Mouse (Mus musculus): ENCODE measurements around the gene Pde12. TPM values are rescaled to one million over a fixed set of nuclear protein-coding genes. Genes with fewer than 3 reads are reported as not detected.

Pde12 gene
- polyA plus RNA-seq, 1 experiment from 2014 or later: 13.7 TPM

- no peak for ATAC-seq (ENCODE audit: low read depth)
- peaks cover 35% of the 10 kb centered on the region; the same call in 1 of the 2 replicates for H3K36me3 ChIP-seq (ENCODE audit: control insufficient read depth, insufficient read depth, low read length)
Observed at GRCm38 (mm10) chr14:26651901-26652300, 17.8 kb downstream of the Pde12 start.

GRCm38 (mm10) chr14:26647811-26648210 is 21.9 kb downstream of the Pde12 start:
- H3K36me3 ChIP-seq (ENCODE audit: control insufficient read depth, insufficient read depth, low read length): peaks cover 12% of the 10 kb centered on the region; the same call in 1 of the 2 replicates
- ATAC-seq (ENCODE audit: low read depth): no peak
- no peak overlapping the region for H3K9ac ChIP-seq (replicated peaks; ENCODE audit: low read depth, low read length)
- no peak overlapping the region for H3K4me2 ChIP-seq (ENCODE audit: low read depth, low read length)
- H3K27ac ChIP-seq (ENCODE audit: low read depth, low read length): no peak overlapping the region
- no peaks in the 10 kb centered on the region for H3K27me3 ChIP-seq (ENCODE audit: control insufficient read depth, insufficient read depth, low read length)
- 75% methylated on average over 2 of the region's 2 CpGs for WGBS
- H3K9me3 ChIP-seq (ENCODE audit: control insufficient read depth, low read length): no peaks in the 10 kb centered on the region
- no peak overlapping the region for H3K4me3 ChIP-seq (ENCODE audit: low read depth, low read length)
- peaks cover 10% of the 10 kb centered on the region; the same call in 1 of the 2 replicates for H3K4me1 ChIP-seq (ENCODE audit: control insufficient read depth, insufficient read depth, low read length)

More at GRCm38 (mm10) chr14:26651901-26652300, 17.8 kb downstream of the Pde12 start:
- H3K9ac ChIP-seq (replicated peaks; ENCODE audit: low read depth, low read length): no peak overlapping the region
- H3K4me3 ChIP-seq (ENCODE audit: low read depth, low read length): no peak overlapping the region
- no peaks in the 10 kb centered on the region for H3K4me1 ChIP-seq (ENCODE audit: control insufficient read depth, insufficient read depth, low read length)
- no peaks in the 10 kb centered on the region for H3K27me3 ChIP-seq (ENCODE audit: control insufficient read depth, insufficient read depth, low read length)
- no peak overlapping the region for H3K27ac ChIP-seq (ENCODE audit: low read depth, low read length)
- H3K4me2 ChIP-seq (ENCODE audit: low read depth, low read length): no peak overlapping the region
- H3K9me3 ChIP-seq (ENCODE audit: control insufficient read depth, low read length): no peaks in the 10 kb centered on the region

DNA sequence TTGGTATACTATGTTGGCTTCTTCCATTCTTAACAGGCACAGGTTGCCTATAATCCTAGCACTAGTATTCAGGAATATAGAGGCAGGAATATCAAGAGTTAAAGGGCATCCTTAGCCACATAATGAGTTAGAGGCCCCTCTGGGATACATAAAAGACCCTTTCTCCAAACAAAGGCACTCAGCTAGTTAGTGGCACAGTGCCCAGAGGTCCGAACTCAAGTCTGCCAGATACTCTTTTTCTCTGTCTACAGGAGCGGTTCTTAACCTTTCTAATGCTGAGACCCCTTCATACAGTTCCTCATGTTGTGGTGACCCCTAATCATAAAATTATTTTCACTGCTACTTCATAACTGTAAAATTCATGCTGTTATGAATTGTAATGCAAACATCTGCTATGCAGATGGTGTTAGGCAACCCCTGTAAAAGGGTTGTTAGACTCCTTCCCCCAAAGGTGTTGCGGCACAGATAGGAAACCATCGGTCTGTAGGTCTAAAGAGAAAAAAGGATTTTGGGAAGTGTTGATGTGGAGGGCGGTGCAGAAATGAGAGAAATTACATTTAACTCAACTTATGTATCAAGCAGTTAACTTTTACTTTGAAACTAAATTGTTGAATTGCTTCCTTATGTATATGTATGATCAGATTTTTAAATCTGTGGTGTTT is 23.6 kb downstream of the Pde12 start:
- ATAC-seq (ENCODE audit: low read depth): peak; percentile 70; the same call in 1 of the 2 replicates
- H3K9ac ChIP-seq (replicated peaks; ENCODE audit: low read depth, low read length): no peak overlapping the region
- H3K4me2 ChIP-seq (ENCODE audit: low read depth, low read length): 0 out of 2 replicates have a peak overlapping the region, but pooled peaks have one; percentile 22
- peaks cover 18% of the 10 kb centered on the region for H3K4me1 ChIP-seq (ENCODE audit: control insufficient read depth, insufficient read depth, low read length)
- H3K4me3 ChIP-seq (ENCODE audit: low read depth, low read length): no peak overlapping the region
- no peaks in the 10 kb centered on the region for H3K27me3 ChIP-seq (ENCODE audit: control insufficient read depth, insufficient read depth, low read length)
- no peaks in the 10 kb centered on the region for H3K9me3 ChIP-seq (ENCODE audit: control insufficient read depth, low read length)
- H3K36me3 ChIP-seq (ENCODE audit: control insufficient read depth, insufficient read depth, low read length): peaks cover 11% of the 10 kb centered on the region; the same call in 1 of the 2 replicates
- 39% methylated on average over 5 of the region's 5 CpGs for WGBS
- no peak overlapping the region for H3K27ac ChIP-seq (ENCODE audit: low read depth, low read length)

DNA sequence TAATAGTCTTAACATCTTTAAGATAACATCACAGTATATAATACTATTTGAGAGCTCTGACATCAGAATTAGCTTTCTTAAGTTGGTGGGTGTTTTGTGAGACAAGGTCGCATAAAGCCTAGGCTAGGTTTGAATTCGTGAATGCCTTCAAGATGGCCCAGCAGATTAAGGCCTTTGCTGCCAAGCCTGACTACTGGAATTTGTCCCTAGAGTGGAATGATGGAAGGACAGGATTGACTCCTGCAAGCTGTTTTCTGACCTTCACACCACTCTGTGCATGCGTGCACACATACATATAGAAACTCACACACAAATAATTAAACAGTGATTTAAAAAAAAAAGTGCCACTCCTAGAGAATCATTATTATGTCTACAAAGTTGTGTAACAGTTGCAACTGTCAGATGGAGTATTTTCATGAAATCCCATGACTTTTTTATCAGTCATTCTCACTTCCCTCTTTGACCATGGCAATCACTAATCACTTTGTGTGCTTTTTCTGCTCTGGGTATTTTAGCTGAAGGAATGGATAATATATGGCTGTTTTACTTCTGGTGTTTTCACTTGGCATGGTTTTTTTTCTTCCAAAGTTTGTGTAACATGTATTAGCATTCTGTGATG is 26.6 kb downstream of the Pde12 start:
- Histone ChIP-seq H3K36me3 (ENCODE audit: control insufficient read depth, insufficient read depth, low read length) (peaks cover 6% of the 10 kb centered on the region; the same call in 1 of the 2 replicates), H3K27me3 (ENCODE audit: control insufficient read depth, insufficient read depth, low read length) (no peaks in the 10 kb centered on the region), H3K4me2 (ENCODE audit: low read depth, low read length) (no peak overlapping the region), H3K27ac (ENCODE audit: low read depth, low read length) (no peak overlapping the region), H3K9me3 (ENCODE audit: control insufficient read depth, low read length) (no peaks in the 10 kb centered on the region), H3K9ac (replicated peaks; ENCODE audit: low read depth, low read length) (no peak overlapping the region), H3K4me3 (ENCODE audit: low read depth, low read length) (no peak overlapping the region), H3K4me1 (ENCODE audit: control insufficient read depth, insufficient read depth, low read length) (peaks cover 29% of the 10 kb centered on the region)
- 70% methylated on average over 3 of the region's 3 CpGs for WGBS
- no peak for ATAC-seq (ENCODE audit: low read depth)

- H3K4me3 ChIP-seq (ENCODE audit: low read depth, low read length): peak overlapping the region; percentile 83
Observed at GRCm38 (mm10) chr14:26639961-26640360, 29.7 kb downstream of the Pde12 start.

GRCm38 (mm10) chr14:26639251-26639650 is 30.4 kb downstream of the Pde12 start:
- no peaks in the 10 kb centered on the region for H3K27me3 ChIP-seq (ENCODE audit: control insufficient read depth, insufficient read depth, low read length)
- no peaks in the 10 kb centered on the region for H3K9me3 ChIP-seq (ENCODE audit: control insufficient read depth, low read length)
- H3K36me3 ChIP-seq (ENCODE audit: control insufficient read depth, insufficient read depth, low read length): no peaks in the 10 kb centered on the region
- no peak for ATAC-seq (ENCODE audit: low read depth)
- H3K4me3 ChIP-seq (ENCODE audit: low read depth, low read length): peak overlapping the region; percentile 83
- H3K4me2 ChIP-seq (ENCODE audit: low read depth, low read length): peak overlapping the region; percentile 90
- H3K4me1 ChIP-seq (ENCODE audit: control insufficient read depth, insufficient read depth, low read length): peaks cover 29% of the 10 kb centered on the region
- peak overlapping the region; percentile 55; the same call in 1 of the 2 replicates for H3K27ac ChIP-seq (ENCODE audit: low read depth, low read length)
- WGBS: under 1% methylated on average over 11 of the region's 11 CpGs
- H3K9ac ChIP-seq (replicated peaks; ENCODE audit: low read depth, low read length): peak overlapping the region; percentile 73

More at GRCm38 (mm10) chr14:26639961-26640360, 29.7 kb downstream of the Pde12 start:
- Histone ChIP-seq H3K27ac (ENCODE audit: low read depth, low read length) (no peak overlapping the region), H3K4me2 (ENCODE audit: low read depth, low read length) (peak overlapping the region; percentile 90), H3K9ac (replicated peaks; ENCODE audit: low read depth, low read length) (no peak overlapping the region), H3K36me3 (ENCODE audit: control insufficient read depth, insufficient read depth, low read length) (no peaks in the 10 kb centered on the region), H3K27me3 (ENCODE audit: control insufficient read depth, insufficient read depth, low read length) (no peaks in the 10 kb centered on the region), H3K4me1 (ENCODE audit: control insufficient read depth, insufficient read depth, low read length) (peaks cover 29% of the 10 kb centered on the region), H3K9me3 (ENCODE audit: control insufficient read depth, low read length) (no peaks in the 10 kb centered on the region)
- WGBS: 28% methylated on average over 2 of the region's 2 CpGs
- ATAC-seq (ENCODE audit: low read depth): no peak

- no peaks in the 10 kb centered on the region for H3K9me3 ChIP-seq (ENCODE audit: control insufficient read depth, low read length)
- ATAC-seq (ENCODE audit: low read depth): peak; percentile 22; the same call in 1 of the 2 replicates
- peak overlapping the region; percentile 90 for H3K4me2 ChIP-seq (ENCODE audit: low read depth, low read length)
Observed at GRCm38 (mm10) chr14:26638708-26639084, 31.0 kb downstream of the Pde12 start.

GRCm38 (mm10) chr14:26637851-26638707 is 31.6 kb downstream of the Pde12 start, which contains the start of gene Arf4:
Arf4 (plus strand) TSS chr14:26638074.
- peak within 1 kb of the TSS; percentile 83 for H3K4me3 ChIP-seq (ENCODE audit: low read depth, low read length)
- H3K36me3 ChIP-seq (ENCODE audit: control insufficient read depth, insufficient read depth, low read length): no peaks in the 10 kb centered on the region
- peaks cover 28% of the 10 kb centered on the region for H3K4me1 ChIP-seq (ENCODE audit: control insufficient read depth, insufficient read depth, low read length)
- peak within 1 kb of the TSS; percentile 91 for H3K27ac ChIP-seq (ENCODE audit: low read depth, low read length)
- no peaks in the 10 kb centered on the region for H3K9me3 ChIP-seq (ENCODE audit: control insufficient read depth, low read length)
- no peaks in the 10 kb centered on the region for H3K27me3 ChIP-seq (ENCODE audit: control insufficient read depth, insufficient read depth, low read length)
- H3K4me2 ChIP-seq (ENCODE audit: low read depth, low read length): peak within 1 kb of the TSS; percentile 90
- WGBS: under 1% methylated on average over 67 of the region's 83 CpGs
- peak; percentile 98 for ATAC-seq (ENCODE audit: low read depth)
- H3K9ac ChIP-seq (replicated peaks; ENCODE audit: low read depth, low read length): peak within 1 kb of the TSS; percentile 73

More at GRCm38 (mm10) chr14:26638708-26639084, 31.0 kb downstream of the Pde12 start:
- under 1% methylated on average over 16 of the region's 16 CpGs for WGBS
- peak overlapping the region; percentile 83 for H3K4me3 ChIP-seq (ENCODE audit: low read depth, low read length)
- H3K9ac ChIP-seq (replicated peaks; ENCODE audit: low read depth, low read length): peak overlapping the region; percentile 73
- H3K27ac ChIP-seq (ENCODE audit: low read depth, low read length): peak overlapping the region; percentile 91
- no peaks in the 10 kb centered on the region for H3K36me3 ChIP-seq (ENCODE audit: control insufficient read depth, insufficient read depth, low read length)
- H3K4me1 ChIP-seq (ENCODE audit: control insufficient read depth, insufficient read depth, low read length): peaks cover 29% of the 10 kb centered on the region
- H3K27me3 ChIP-seq (ENCODE audit: control insufficient read depth, insufficient read depth, low read length): no peaks in the 10 kb centered on the region

Measured in neural tube, embryonic 14.5 days (tissue).